Mouse (Mus musculus) liver, embryonic 15.5 days (tissue): ENCODE measurements around the gene Ank2. TPM values are rescaled to one million over a fixed set of nuclear protein-coding genes. Genes with fewer than 3 reads are reported as not detected.
"Not testable (repeated sequence)": the region's sequence is repeated elsewhere in the genome, so short reads cannot be mapped to it uniquely, and the experiment has no call there.

ENCODE experiments used
- ATAC-seq: fragments of 200-750 bp; cut with Nextera tagmentation; 2 replicates; pipeline ENCODE4 v1.8.0; 2017; ENCODE audit warnings: moderate number of reproducible peaks, mild to moderate bottlenecking, moderate library complexity; ENCODE audit not compliant: insufficient read depth
- H3K27ac ChIP-seq: fragments of 300-500 bp; sonication (generic); replicated peaks from 2 replicates; pipeline ENCODE4 v1.5.1; 2015; ENCODE audit warnings: mild to moderate bottlenecking, inconsistent platforms
- H3K27me3 ChIP-seq: fragments of 300-500 bp; sonication (generic); 2 replicates; pipeline ENCODE4 v1.6.1; 2015; ENCODE audit warnings: mild to moderate bottlenecking, inconsistent platforms
- H3K36me3 ChIP-seq: fragments of 300-500 bp; sonication (generic); replicated peaks from 2 replicates; pipeline ENCODE4 v1.6.1; 2015; ENCODE audit warnings: moderate library complexity, mild to moderate bottlenecking, inconsistent platforms
- H3K4me1 ChIP-seq: fragments of 300-500 bp; sonication (generic); replicated peaks from 2 replicates; pipeline ENCODE4 v1.6.1; 2015; ENCODE audit warnings: inconsistent platforms
- H3K4me2 ChIP-seq: fragments of 300-500 bp; sonication (generic); 2 replicates; pipeline ENCODE4 v1.6.1; 2015; ENCODE audit warnings: moderate library complexity, mild to moderate bottlenecking, inconsistent platforms
- H3K4me3 ChIP-seq: fragments of 300-500 bp; sonication (generic); replicated peaks from 2 replicates; pipeline ENCODE4 v1.5.1; 2015; ENCODE audit warnings: mild to moderate bottlenecking, inconsistent platforms
- H3K9ac ChIP-seq: fragments of 300-500 bp; sonication (generic); 2 replicates; pipeline ENCODE4 v1.6.1; 2015; ENCODE audit warnings: moderate library complexity, mild to moderate bottlenecking, inconsistent platforms
- H3K9me3 ChIP-seq: fragments of 300-500 bp; sonication (generic); replicated peaks from 2 replicates; pipeline ENCODE4 v1.6.1; 2016; ENCODE audit warnings: inconsistent platforms
- WGBS: fragments of 180-500 bp; shearing (Covaris S2); methylation state at CpG from one replicate; pipeline ENCODE4 v1.1.7; 2015; ENCODE audit warnings: mixed read lengths; ENCODE audit not compliant: insufficient replicate concordance; 5-methylcytosine and 5-hydroxymethylcytosine counted together
- polyA plus RNA-seq: library from polyadenylated mRNA; unstranded; fragments of >200 nt; fragmentation: Nextera tagmentation; extraction: Ambion mirVana; gene quantifications from 2 replicates; pipeline ENCODE4 v1.2.1, GENCODE M21; 2015

Gene Ank2
- polyA plus RNA-seq, 1 experiment from 2014 or later: 6.6 TPM

DNA sequence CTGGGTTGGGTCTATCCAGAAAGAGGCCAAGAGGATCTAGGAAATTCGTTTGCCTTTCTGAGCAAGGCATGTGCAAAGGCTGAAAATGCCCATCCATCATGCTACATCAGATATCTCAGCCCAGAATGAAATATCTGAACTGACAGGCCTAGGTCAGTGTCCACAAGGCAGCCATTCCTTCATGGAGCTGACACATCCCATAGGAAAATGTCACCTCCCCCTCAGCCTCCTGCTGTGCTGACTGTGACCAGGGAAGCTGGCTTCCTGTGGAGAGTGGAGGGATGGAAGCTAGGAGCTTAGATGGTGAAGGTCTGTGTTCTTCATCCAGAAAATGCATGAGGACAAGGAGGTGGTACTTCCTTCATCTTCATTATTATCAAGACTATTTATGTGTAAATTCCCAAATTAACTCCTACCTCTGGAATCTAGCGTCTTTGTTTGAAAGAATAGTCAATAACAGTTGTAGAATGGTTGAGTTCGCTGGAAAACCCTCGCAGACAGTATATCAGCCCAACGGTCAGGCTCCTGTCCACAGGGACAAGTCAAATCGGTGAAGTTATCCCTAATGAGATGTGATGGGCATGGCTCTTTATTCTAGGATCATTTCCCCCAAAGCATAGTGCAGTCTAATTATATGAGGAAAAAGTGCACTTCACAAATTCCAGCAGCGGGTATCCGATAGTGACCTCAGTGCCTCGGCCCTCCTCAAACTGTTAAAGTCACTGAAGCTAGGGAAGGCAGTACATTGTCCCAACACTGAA, 148.4 kb downstream of the Ank2 start:
- H3K9ac ChIP-seq: no peak overlapping the region
- ATAC-seq: no peak
- no peak overlapping the region for H3K4me2 ChIP-seq
- H3K9me3 ChIP-seq: no peaks in the 10 kb centered on the region
- no peak overlapping the region for H3K4me3 ChIP-seq
- H3K36me3 ChIP-seq: no peaks in the 10 kb centered on the region
- no peaks in the 10 kb centered on the region for H3K4me1 ChIP-seq
- H3K27ac ChIP-seq: no peak overlapping the region
- WGBS: 72% methylated on average over 9 of the region's 9 CpGs
- no peaks in the 10 kb centered on the region for H3K27me3 ChIP-seq

DNA sequence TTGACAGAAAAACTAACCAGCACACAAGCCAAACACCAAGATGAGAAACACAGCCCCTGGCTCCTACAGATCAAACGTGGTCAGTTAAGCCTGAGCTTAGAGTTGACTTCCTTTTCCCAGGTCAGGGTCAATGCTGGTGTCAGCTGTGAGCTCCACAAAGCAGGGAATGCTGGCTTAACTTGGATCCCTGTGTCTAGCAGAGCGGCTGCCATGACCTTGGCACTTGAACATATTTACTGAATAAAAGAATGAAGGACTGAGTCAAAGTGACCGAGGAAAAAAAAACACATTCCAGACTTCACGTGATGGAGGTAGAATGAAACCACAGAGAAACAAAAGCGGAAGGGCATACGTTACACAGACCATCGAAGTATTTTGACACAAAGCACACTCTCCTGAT, 150.2 kb downstream of the Ank2 start:
- WGBS: 56% methylated on average over 7 of the region's 7 CpGs
- Histone ChIP-seq H3K4me1 (no peaks in the 10 kb centered on the region), H3K27me3 (no peaks in the 10 kb centered on the region), H3K4me3 (no peak overlapping the region), H3K36me3 (no peaks in the 10 kb centered on the region), H3K9ac (no peak overlapping the region), H3K9me3 (no peaks in the 10 kb centered on the region), H3K4me2 (no peak overlapping the region), H3K27ac (no peak overlapping the region)
- no peak for ATAC-seq

DNA sequence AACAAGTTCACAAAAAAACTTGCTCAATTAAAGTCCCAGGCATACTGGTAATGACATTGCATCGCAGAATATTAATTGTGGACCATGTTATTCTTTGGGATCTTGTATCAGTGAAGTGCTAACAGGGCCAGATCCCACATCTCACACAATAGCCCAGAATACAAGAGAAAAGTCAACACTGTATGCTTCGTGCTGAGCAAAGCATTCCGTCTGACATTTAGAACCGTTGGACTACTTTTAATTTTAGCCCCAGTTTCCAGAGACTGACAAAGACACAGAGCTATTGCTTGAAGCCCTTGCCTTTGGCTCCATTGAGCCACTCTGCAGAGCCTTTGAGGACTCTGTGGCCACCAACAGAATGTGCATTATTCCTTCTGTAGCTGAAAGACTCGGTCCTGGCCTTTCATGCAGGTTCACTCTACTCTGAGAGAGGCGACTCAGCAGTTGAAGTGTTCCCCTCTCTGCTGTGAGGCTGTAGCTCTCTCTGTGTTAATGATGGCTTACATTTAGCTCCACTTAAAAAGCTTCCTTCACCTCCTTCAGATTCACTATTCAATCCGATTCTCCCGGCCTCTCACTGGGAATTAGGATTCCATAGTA, 153.2 kb downstream of the Ank2 start:
- no peak for ATAC-seq
- WGBS: 65% methylated on average over 8 of the region's 8 CpGs
- H3K36me3 ChIP-seq: no peaks in the 10 kb centered on the region

DNA sequence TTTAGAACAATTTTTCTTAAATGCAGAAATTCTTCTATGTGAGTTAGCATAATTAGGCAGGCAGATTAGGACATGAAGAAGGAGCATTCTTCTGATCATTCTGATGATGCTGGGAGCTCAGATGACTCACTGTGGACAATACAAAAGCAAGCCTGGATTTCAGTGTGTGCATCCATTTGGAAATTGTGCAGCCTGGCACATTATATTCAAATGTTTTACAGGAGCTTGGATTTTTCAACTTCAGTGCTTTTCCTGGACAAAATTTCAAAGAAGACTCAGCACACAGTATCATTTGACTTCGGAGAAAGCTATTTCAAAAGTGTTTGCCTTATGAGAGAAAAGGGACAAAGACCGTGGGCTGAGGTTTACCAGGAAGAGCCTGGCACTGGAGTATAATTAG, 157.8 kb downstream of the Ank2 start:
- Histone ChIP-seq H3K4me3 (no peak overlapping the region), H3K27ac (no peak overlapping the region), H3K4me2 (no peak overlapping the region), H3K4me1 (no peaks in the 10 kb centered on the region), H3K9me3 (no peaks in the 10 kb centered on the region), H3K27me3 (no peaks in the 10 kb centered on the region), H3K9ac (no peak overlapping the region), H3K36me3 (no peaks in the 10 kb centered on the region)
- 66% methylated on average over 2 of the region's 2 CpGs for WGBS
- ATAC-seq: no peak

More for the DNA sequence above, 153.2 kb downstream of the Ank2 start:
- Histone ChIP-seq H3K4me3 (no peak overlapping the region), H3K9me3 (no peaks in the 10 kb centered on the region), H3K4me2 (no peak overlapping the region), H3K27me3 (no peaks in the 10 kb centered on the region), H3K27ac (no peak overlapping the region), H3K4me1 (no peaks in the 10 kb centered on the region), H3K9ac (no peak overlapping the region)

DNA sequence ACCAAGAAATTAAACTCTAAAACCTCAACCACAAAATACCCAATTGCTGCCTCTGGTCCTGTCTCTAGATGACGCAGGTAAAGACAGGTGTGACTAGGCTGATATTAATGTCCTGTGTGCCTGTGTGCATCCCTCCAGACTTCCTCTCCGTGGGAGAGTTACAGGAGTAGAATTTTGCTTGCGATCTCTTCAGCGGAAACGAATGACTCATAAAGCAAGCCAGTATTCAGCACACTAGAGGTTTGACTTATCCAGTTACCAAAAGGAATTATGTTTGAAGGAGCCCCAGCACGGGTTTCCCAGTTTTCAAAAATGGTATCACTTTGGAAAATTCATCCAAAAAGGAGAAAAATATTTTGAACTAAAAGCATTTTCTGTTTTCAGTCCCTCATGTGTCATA, 164.3 kb downstream of the Ank2 start:
- no peaks in the 10 kb centered on the region for H3K4me1 ChIP-seq
- no peaks in the 10 kb centered on the region for H3K9me3 ChIP-seq
- 66% methylated on average over 6 of the region's 6 CpGs for WGBS
- H3K27me3 ChIP-seq: no peaks in the 10 kb centered on the region
- no peak overlapping the region for H3K4me3 ChIP-seq
- no peak overlapping the region for H3K9ac ChIP-seq
- no peaks in the 10 kb centered on the region for H3K36me3 ChIP-seq
- ATAC-seq: no peak
- no peak overlapping the region for H3K27ac ChIP-seq
- no peak overlapping the region for H3K4me2 ChIP-seq

DNA sequence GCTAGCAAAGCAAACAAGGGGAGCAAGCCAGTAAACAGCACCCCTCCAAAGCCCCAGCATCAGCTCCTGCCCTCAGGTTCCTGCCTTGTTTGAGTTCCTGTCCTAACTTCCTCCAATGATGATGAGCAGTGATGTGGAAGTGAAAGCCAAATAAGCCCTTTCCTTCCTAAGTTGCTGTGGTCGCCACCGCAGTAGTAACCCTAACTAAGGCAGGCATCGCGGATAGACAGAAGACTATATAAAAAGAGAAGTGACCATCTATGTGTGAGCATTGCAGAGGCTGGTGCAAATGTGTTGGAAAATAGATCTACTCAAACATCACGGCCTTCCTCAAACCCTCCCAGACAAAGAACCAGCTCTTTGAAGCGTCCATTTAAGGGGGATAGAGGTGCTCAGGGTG, 167.6 kb downstream of the Ank2 start:
- ATAC-seq: no peak
- H3K4me3 ChIP-seq: no peak overlapping the region
- H3K4me1 ChIP-seq: no peaks in the 10 kb centered on the region
- no peak overlapping the region for H3K9ac ChIP-seq
- WGBS: 53% methylated on average over 6 of the region's 6 CpGs
- H3K27ac ChIP-seq: no peak overlapping the region
- no peaks in the 10 kb centered on the region for H3K9me3 ChIP-seq
- no peaks in the 10 kb centered on the region for H3K36me3 ChIP-seq
- no peaks in the 10 kb centered on the region for H3K27me3 ChIP-seq
- no peak overlapping the region for H3K4me2 ChIP-seq

DNA sequence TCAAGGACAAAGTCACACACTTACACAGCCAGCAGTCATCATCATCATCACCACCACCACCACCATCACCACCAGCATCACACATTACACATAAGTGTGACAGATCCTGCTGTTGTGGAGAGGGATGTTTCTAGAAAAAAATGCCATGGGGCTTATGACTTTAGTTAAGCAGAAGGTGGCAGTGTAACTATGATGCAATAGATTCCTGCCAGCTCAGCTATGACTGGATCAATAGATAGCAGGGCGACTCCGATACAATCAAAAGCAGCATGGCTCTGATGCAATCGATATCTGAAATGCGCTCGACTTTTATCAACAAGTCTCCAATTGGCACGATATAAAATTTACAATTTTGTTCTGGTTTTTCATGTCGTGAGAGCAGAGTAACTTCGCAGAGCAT, 172.8 kb downstream of the Ank2 start:
- Histone ChIP-seq H3K9me3 (no peaks in the 10 kb centered on the region), H3K4me3 (no peak overlapping the region), H3K27me3 (no peaks in the 10 kb centered on the region), H3K4me2 (no peak overlapping the region), H3K9ac (no peak overlapping the region), H3K36me3 (no peaks in the 10 kb centered on the region), H3K4me1 (no peaks in the 10 kb centered on the region), H3K27ac (no peak overlapping the region)
- WGBS: 58% methylated on average over 8 of the region's 8 CpGs
- no peak for ATAC-seq

DNA sequence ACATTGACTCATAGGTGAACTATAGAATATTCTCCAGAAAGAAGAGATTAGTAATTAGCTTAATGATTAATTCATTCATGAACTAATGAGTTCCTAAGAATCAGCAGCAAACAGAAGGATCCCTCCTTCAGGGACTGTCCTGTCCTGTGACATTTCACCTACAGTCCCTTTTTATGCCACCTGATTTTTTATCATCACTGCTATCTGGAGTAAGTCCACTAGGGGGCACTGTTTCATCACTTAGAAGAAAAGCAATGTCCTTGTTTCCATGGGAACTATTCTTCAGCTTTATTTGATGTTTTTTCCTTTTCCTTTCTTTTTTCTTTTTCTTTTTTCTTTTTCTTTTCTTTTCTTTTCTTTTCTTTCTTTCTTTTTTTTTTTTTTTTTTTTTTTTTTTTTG, 176.3 kb downstream of the Ank2 start:
- Histone ChIP-seq H3K4me1 (no peaks in the 10 kb centered on the region), H3K27me3 (no peaks in the 10 kb centered on the region), H3K9me3 (no peaks in the 10 kb centered on the region), H3K9ac (no peak overlapping the region), H3K4me2 (no peak overlapping the region), H3K36me3 (no peaks in the 10 kb centered on the region), H3K27ac (no peak overlapping the region), H3K4me3 (no peak overlapping the region)
- no peak for ATAC-seq

DNA sequence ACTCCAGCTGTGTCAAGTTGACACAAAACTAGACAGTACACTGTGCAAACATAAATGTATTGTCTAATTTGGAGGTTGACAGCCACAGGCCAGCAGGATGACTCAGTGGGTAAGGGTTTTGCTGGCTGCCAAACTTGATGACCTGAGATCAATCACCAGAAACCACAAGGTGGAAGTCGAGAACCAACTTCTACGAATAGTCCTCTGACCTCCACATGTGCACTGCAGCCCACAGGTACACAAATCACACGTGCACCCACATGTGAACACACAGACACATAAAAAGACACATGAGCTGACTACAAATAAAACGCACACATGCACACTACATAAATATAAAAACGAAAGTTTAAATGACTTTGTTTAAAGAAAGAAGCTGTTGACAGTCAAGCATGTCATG, 177.5 kb downstream of the Ank2 start:
- no peaks in the 10 kb centered on the region for H3K36me3 ChIP-seq
- no peak overlapping the region for H3K4me3 ChIP-seq
- no peaks in the 10 kb centered on the region for H3K9me3 ChIP-seq
- no peaks in the 10 kb centered on the region for H3K4me1 ChIP-seq
- no peaks in the 10 kb centered on the region for H3K27me3 ChIP-seq
- no peak for ATAC-seq
- no peak overlapping the region for H3K4me2 ChIP-seq
- H3K27ac ChIP-seq: no peak overlapping the region
- 26% methylated on average over 5 of the region's 5 CpGs for WGBS
- no peak overlapping the region for H3K9ac ChIP-seq

DNA sequence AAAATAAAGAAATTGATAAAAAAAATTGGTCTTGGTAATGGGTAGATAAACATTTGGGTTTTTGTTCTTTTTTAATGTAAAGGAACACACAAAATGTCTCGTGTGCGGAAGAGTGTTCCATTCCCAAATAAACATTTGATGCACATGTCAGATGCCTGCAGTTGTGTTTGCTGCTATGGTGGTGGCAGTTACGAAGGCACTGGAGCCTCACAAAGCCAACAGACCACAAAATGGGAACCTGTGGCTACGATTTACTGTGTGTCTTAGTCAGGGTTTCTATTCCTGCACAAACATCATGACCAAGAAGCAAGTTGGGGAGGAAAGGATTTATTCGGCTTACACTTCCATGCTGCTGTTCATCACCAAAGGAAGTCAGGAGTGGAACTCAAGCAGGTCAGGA, 178.1 kb downstream of the Ank2 start:
- H3K27ac ChIP-seq: not testable (repeated sequence)

DNA sequence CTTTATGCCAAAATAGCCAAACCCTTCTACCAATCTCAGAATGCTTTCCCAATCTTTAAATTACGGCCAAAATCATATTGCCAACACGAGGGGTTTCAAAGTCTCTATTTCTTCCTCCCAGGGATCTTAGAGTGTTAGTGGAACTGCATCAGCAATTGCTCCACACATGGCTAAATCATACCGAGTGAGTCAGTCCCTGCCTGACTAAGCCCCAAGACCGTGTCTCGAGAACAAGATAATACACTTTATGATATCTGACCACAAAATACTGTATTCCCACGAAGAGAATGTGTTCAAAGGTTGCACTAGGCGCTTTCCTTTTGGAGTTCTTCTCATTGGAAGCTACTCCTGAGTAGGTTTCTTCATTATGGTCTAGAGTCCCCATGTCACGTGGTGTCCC, 178.8 kb downstream of the Ank2 start:
- no peak for ATAC-seq
- no peak overlapping the region for H3K4me3 ChIP-seq
- no peak overlapping the region for H3K4me2 ChIP-seq
- H3K36me3 ChIP-seq: no peaks in the 10 kb centered on the region
- no peak overlapping the region for H3K27ac ChIP-seq
- H3K9me3 ChIP-seq: no peaks in the 10 kb centered on the region
- 49% methylated on average over 8 of the region's 8 CpGs for WGBS
- H3K4me1 ChIP-seq: no peaks in the 10 kb centered on the region
- no peaks in the 10 kb centered on the region for H3K27me3 ChIP-seq
- H3K9ac ChIP-seq: no peak overlapping the region

More for the DNA sequence above, 178.1 kb downstream of the Ank2 start:
- not testable (repeated sequence) for H3K9ac ChIP-seq, H3K36me3 ChIP-seq, H3K9me3 ChIP-seq, H3K4me2 ChIP-seq, H3K4me3 ChIP-seq, ATAC-seq, H3K27me3 ChIP-seq, H3K4me1 ChIP-seq
- 19% methylated on average over 5 of the region's 5 CpGs for WGBS

DNA sequence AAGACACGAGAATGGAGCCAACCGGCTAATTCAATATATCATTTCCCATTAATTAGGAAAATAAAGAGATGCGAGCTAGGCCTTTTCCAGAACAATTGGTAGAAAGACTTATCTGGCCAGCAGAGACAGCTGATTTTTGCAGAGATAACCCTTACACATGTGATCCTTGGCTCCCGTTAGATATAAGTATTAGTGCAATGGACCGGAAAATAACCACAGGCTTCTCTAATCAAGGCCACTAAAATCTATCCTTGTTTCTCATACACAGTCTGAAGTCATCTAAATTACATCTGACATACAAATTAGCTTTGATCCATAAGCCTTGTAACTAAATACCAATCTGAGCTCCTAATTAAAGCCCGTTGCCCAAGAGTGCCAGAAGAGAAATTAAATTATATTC, 181.5 kb downstream of the Ank2 start:
- 71% methylated on average over 6 of the region's 6 CpGs for WGBS
- ATAC-seq: no peak
- no peak overlapping the region for H3K4me2 ChIP-seq
- no peaks in the 10 kb centered on the region for H3K36me3 ChIP-seq
- H3K9ac ChIP-seq: no peak overlapping the region
- H3K4me3 ChIP-seq: no peak overlapping the region
- H3K27ac ChIP-seq: no peak overlapping the region
- no peaks in the 10 kb centered on the region for H3K27me3 ChIP-seq
- no peaks in the 10 kb centered on the region for H3K9me3 ChIP-seq
- H3K4me1 ChIP-seq: no peaks in the 10 kb centered on the region
